Mouse (Mus musculus) R1 (cell line): Measurements from ENCODE around the gene 1810030O07Rik.
"Not testable (repeated sequence)": the region's sequence is repeated elsewhere in the genome, so short reads cannot be mapped to it uniquely, and the experiment has no call there.

Source experiments
- DNase-seq: peaks from one replicate; pipeline ENCODE4 v3.0.0-alpha.2; 2018; ENCODE audit warnings: low read depth, low spot score

The 1810030O07Rik gene

DNA sequence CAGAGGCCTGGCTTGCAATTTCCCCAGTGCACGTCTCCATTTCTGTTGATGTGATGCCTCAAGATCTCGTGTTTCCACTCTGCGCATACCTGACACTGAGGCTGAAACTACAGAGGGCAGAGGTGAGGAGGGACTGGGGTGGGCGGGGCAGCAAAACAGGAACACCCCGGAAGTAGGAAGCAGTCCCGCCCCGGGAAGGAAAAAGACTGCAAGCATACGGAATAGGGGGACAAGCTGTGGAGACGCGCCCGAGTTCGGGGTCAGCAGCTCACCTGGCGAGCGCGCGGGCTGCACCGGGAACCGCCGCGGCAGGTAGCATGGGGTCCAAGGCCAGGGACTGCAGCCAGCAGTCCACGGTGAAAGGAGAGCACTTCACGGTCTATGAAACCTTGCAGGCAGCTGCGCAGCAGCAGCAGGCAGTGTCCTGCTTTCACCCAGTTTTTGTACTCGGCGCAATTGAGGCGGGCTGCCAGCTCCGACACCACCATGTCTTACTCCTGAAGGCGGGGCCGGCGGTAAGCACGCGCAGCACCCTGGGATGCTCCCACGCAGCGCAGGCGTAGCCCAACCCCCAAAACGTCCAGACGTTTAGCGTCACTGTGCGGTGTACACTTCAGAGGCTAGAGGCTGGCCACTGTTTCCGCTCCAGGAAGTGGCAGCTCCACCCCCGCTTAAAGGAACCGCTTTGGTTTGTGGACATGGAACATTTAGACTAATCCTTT lies at the start of gene 1810030O07Rik:
Gene 1810030O07Rik (minus strand): TSS at position 615 of the 722 bp plus-strand sequence.
- peak; percentile 91 for DNase-seq

- no peak for DNase-seq
Measured at GRCm38 (mm10) chrX:12716036-12716435, 42.6 kb upstream of the 1810030O07Rik start.

GRCm38 (mm10) chrX:12713796-12714195 lies 40.3 kb upstream of the 1810030O07Rik start:
- no peak for DNase-seq

DNA sequence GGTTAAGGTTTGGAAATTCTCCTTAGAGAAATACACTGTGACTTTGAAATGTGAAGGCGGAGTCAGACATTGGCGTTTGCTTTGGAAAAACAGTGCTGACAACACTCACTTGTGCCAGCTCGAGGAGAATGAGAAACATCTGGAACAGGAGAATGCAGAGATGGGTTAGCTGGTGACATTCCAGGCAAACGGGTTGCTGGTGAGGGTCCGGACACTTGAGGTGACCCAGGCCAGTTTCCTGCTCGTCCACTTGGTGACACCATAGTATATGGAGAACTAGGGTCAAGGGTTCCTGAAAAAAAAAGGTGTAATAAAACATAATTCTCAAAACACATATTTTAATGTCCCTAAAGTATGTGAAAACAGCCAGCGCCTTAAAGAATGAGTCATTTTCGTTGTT lies 13.4 kb upstream of the 1810030O07Rik start:
- no peak for DNase-seq

GRCm38 (mm10) chrX:12686071-12686470 lies 12.6 kb upstream of the 1810030O07Rik start:
- no peak for DNase-seq

DNA sequence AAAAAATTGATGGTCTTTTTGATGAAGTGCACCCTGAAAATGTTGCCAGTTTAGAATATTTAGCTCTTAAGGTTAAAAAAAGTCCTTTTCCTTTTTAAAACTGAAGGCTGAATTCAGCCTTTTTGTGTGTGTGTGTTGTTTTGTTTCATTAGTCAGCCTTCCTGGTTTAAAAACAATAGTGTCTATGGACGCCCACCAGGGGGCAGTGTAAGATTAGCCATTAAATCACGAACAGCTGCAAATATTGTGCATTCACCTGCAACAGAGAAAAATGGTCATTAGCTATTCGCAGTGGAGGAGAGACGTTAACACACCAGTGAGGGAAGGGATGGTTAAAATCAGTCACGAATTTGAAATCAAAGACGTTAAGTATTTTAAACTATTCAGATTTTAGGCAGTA lies 3.9 kb upstream of the 1810030O07Rik start:
- peak; percentile 51 for DNase-seq

DNA sequence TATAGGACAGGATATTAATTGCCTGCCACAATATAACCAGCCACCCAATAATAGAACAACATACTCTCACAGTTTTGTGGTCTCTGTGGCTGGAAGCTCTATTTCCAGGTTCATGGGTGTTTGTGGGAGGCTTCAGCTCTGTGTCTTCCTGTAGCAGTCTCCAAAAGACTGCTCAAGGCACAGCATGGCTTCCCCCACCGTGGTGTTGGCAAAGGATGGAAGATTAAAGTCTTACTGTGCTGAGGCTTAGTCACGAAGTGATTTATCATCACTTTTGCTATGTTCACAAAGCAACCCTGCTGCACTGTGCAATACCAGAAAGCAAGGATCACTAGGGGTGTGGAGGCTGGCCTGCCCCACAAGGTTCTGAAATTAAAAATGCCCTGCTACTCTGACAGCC lies 19.6 kb downstream of the 1810030O07Rik start:
- DNase-seq = no peak

DNA sequence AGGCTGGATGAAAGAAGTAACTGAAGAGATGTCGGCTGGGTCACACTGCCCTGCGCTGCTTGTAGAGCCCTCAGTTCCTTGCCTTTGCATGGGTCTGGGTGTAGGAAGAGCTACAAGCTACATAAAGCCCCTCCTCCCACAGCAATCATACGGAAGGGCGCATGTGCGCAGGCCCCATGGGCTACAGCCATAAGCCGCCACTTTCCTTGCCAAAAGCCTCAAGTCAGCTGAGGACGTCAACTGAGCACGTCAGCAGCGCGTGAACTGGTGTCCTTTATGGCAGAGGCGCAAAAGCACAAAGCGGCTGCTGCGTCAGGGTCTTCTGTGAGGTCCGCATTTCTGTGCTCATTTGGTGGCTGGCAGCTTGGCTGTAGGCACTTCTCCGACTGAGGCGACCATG lies 21.6 kb downstream of the 1810030O07Rik start:
- DNase-seq = peak; percentile 91

- DNase-seq = no peak
Measured at GRCm38 (mm10) chrX:12645531-12646304, 27.8 kb downstream of the 1810030O07Rik start.

GRCm38 (mm10) chrX:12644976-12645375 lies 28.5 kb downstream of the 1810030O07Rik start:
- DNase-seq = no peak

- DNase-seq = peak; percentile 75
Measured at GRCm38 (mm10) chrX:12625131-12625530, 48.3 kb downstream of the 1810030O07Rik start.

- DNase-seq = not testable (repeated sequence)
Measured at GRCm38 (mm10) chrX:12612360-12612759, 61.1 kb downstream of the 1810030O07Rik start.

GRCm38 (mm10) chrX:12611211-12611610 lies 62.3 kb downstream of the 1810030O07Rik start:
- peak; percentile 83 for DNase-seq

DNA sequence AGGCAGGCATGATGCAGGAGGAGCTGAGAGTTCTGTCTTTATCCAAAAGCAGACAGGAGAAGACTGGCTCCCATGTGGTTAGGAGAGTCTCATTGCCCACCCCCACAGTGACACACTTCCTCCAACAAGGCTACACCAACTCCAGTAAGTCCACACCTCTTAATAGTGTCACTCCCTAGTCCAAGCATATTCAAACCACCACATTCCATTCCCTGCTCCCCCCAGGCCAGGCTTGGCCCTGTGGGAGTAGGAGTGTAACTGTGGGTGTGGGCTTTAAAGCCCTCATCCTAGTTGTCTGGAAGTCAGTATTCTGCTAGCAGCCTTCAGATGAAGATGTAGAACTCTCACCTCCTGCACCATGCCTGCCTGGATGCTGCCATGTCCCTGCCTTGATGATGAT lies 62.9 kb downstream of the 1810030O07Rik start:
- peak; percentile 92 for DNase-seq
